Mouse (Mus musculus): ENCODE measurements around the gene Pdss2.

Pdss2 gene

DNA sequence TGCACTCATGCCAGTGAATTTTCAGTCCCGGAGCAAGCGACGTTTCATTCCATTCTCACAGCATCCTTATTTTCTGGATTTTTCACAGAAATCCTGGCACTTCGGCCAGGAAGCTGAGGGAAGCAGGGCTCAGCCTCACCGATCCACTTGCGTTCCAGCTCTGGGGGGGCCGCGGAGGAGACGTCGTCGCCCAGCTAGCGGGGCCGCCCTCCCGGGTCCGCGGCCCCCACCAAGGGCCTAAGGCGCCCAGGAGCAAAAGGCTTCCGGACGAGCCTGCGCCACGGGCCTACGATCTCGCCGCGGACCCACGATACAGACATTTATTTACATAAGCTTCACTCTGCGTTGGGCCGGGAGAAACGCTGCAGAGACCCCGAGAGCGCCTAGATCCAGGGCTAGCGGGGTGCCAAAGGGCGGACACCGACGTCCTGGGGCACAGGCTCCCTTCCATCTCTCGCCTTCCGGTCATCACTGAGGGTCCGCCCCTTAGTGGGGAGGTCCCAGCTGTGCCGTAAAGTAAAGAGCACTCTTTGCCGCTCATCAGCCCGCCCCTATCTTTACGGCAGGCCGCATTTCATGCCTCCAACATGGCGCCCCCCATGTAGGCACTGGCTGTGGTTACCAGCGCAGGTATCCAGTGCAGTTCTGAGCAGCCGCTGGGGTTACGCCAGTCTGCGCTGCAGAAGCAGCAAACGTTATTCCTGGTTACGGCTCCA is at the start of gene Pdss2:
TSS of gene Pdss2 (plus strand) at position 577 of the 716 bp plus-strand sequence.
- peak; percentile 92 for DNase-seq (ENCODE audit: low spot score)

DNA sequence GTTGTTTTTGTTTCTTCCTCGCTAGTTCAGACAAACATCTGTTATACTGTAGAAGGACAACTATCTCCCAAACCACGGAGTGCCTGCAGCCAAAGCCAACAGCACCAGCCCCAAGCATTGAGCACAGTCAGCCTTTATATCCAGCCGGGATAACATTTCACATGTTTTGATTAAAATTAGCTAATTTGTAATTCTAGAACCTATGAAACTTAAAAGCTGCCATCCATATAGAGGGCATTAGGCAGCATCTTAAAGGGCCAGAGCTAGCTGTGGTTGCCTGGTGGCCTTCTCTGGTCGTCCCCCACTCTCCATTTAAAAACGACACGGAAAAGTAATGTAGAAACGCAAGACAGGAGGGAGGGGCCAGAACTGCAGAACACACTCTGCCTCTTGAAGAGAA is 49.2 kb upstream of the Pdss2 start:
- no peak for DNase-seq (ENCODE audit: low spot score)

DNA sequence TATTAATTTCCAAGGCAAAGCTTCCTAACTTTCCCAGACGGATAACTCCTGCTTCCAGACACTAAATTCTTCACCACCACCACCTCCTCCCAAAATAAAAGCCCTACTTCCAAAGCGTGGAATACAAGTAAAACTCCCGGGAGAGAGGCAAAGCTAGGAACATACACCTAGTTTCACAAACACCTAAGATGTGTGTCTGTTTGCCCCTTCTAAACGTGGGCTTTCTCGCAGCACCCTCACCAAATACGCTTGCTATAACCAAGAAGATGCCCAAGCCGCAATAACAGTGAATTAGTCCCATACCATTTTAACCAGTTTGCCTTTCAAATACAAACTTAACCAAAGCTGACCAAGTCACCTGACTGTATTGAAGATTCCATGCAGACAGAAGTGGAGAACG is 48.7 kb upstream of the Pdss2 start:
- DNase-seq (ENCODE audit: low spot score): no peak

DNA sequence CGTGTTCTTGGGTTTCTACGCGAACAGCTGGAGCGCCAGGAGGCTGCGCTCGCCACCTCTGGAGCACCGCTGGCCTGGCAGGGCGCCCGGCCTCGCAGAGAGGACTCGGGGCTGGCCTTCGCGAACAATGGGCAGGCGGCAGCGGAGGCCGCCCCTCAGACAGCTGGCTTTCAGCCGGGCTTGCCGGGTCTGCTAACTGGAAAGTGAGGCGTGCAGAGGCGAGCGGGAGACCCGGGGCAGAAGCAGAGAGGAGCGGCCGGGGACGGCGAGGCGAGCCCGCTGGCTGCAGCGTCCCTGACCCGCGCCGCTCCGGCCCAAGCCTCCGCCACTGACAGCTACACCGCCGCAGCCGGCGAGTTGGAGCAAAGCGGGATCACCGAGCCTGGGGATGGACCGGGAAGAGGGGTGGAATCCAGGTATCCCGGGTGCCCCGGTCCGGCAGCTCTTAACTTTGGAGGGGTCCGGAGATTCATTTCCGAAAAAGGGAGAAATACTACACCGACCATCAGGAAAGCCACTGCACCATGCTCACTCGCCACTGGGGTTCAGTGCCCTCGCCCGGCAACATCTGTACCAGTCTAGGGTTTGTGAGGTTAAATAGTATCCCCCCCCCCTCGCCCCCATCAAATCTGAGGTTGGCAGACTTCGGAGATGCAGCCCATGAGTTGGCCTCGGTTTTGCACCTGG is 48.0 kb upstream of the Pdss2 start:
- DNase-seq (ENCODE audit: low spot score): peak; percentile 77

DNA sequence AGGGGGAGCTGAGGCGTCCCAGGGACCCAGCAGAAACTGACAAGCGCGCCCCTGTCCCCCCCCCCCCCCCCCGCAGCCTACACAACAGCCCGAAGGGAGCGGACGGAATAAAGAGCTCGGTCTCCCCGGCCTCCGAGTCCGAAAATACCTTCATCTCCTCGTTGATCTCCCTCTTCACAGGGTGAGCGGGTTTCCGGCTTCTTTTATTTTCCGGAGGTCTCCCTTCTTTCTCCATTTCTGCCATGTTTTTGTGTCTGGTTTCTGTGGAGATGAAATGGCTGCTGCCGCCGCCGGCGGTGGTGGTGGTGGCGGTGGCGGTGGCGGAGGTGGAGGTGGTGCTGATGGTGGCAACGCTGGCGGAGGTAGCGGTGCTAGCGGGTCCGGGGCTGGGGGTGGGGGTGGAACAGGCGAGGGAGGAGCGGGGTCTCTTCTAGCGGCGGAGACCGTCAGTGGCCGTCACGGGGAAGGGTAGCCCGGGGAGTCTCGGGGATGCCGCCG is 47.4 kb upstream of the Pdss2 start:
- DNase-seq (ENCODE audit: low spot score): no peak

DNA sequence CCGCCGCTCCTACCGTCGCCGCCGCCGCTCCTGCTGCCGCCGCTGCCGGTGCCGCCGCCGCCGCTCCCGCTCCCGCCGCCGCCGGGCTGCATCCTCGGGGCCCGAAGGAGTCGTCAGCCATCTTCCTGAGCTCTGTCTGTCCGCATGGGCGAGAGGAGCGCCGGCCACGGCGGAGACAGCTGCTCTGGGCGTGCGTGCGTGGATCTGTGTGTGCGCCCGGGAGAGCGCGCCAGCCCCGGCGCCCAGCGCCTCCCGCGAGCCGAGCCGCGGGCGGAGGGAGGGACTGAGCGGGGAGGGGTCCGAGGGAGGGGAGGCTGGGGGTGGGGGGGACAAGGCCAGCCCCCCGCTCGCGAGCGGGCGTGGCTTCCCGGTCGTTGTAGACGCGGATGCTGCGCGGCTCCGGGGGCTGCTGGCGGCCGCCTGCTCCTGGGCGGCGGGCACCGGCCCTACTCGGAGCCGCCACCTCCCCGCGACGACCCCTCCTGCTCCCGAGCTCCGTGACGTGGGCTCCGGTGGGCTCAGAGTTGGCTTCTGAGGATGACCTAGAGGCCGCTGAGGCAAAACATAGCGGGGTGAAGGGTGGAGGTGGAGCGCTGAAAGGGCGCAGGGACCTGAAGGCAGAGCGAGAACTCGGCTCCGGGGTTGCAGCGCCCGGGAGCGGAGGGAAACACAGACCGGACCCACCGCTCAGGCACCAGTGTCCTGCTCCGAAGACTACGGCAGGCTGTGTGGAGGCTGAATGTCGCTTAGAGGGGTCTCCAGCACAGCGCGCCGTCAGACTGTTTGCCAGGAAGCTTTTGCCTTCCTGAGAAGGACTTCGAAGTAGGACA is 46.7 kb upstream of the Pdss2 start, which contains the start of the genes Sobp and 9030612E09Rik:
TSS of gene Sobp (minus strand) at position 205 of the 830 bp plus-strand sequence.
TSS of gene 9030612E09Rik (plus strand) at position 379 of the 830 bp plus-strand sequence.
- DNase-seq (ENCODE audit: low spot score): peak; percentile 76

DNA sequence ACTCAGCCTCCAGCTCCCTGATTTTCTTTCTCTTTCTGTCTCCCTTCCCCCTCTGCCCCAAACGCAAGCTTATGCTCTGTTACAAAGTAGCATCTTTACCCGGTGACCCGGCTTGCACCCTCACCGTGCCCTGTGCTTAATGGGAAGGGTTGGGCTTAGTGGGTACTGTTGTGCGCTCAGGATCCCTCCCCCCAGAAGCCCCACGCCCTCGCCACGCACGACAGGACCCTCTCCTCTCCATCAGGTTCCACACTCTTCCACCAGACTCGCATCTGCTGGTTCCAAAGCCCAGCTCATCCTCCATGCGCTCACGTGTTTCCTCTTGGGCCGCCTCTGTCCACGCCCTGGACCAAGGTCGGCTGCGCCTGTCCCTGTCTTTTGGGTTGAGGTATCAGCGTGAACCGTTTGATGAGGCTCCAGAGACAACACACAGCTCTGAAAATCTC is 46.1 kb upstream of the Pdss2 start:
- peak; percentile 19 for DNase-seq (ENCODE audit: low spot score)

DNA sequence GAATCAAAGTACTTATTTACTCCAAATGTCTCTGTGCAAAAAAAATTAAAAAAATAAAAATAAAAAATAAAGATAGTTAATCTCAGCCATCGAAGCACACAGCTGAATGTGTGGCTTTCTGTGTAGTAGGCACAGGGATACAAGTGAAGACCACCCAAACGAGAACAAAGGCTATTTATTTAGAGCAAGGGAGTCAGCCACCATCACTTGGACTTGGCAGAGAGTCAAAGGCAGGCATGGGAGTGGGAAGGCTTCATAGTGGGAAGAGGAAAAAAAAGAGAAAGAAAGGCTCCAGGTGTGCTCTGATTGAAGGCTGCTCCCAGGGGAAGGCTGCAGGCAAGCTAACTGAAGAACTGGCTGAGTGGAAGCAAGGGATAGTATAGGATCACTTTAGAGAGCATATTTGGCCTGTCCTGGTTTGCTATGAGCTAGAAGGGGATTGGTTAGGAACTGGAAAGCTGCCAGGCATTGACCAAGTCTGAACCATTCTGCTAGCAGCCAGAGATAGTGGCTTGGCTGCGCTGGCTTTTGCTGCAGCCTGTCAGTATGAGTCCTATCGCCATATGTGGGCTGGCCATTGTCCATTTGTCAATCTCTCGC is 40.9 kb upstream of the Pdss2 start:
- DNase-seq (ENCODE audit: low spot score): no peak

DNA sequence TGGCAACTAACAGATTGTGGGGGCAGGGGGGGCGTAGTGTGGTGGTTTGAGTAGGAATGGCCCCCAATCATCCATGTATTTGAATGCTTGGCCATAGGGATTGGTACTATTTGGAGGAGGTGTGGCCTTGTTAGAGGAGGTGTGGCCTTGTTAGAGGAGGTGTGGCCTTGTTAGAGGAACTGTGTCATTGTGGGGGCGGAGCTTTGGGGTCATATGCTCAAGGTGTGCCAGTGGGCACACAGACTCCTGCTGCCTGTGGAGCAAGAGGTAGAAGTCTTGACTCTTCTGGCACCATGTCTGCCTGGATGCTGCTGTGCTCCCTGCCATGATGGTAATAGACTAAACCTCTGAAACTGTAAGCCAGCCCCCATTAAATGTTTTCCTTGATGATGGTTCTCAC is 21.1 kb upstream of the Pdss2 start:
- DNase-seq (ENCODE audit: low spot score): no peak

DNA sequence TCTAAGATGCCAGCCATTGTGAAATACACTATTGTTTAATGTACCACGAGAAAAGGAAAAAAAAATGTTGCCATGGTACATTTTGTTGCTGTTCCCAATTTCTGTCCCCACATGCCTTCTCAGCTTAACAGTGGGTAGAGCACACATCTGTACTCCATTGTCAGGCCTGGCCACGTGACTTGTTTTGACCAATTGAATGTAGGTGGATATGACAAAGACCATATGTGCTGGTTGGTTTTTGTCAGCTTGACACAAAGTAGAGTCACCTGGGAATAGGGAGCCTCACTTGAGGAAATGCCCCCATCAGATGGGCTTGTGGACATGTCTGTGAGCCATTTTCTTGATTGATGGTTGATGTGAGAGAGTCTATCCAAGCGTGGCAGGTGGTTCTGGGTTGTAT is 17.4 kb upstream of the Pdss2 start:
- DNase-seq (ENCODE audit: low spot score): no peak

DNA sequence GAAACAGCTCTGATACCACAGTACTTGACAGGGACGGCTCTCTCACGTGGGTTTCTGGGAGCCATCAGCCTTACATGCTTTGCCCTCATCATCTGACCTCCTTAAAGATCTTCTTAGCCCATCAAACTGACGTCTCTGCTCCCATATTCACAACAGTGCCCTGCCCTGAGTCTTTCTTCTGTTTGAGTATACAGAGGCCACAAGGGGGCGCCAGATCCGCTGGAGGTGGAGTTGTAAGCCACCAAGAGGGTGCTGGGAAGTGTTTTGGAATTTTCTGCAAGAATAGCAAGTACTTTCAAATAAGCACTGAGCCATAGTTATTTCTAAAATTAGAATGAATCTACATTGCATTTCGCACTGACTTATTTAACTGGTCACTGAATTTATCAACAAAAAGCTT is 9.4 kb upstream of the Pdss2 start:
- DNase-seq (ENCODE audit: low spot score): peak; percentile 15

DNA sequence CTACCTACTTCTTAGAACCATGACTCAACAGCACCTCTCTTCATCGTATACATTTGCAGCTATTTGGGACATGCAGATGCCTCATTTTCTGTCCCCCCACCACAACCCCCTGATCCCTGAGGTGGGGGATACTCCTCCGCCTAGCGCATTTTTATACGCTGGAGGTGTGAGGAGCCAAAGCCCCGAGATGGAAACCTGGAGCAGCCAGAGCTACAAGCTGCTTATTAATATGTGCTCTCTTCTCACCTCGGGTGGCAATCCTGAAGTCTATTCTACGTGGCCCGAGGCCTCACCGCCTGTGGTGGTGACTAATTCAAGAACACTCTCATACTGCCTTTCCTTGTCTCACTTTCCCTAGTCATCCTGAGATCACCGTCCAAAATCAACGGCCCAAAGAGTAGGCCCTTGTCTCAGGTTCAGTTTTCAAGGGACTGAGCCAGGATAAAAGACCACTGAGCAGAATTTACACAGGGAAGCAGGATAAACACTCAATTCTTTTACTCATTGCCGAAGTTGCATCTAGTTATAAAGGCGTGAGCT is 3.9 kb upstream of the Pdss2 start:
- DNase-seq (ENCODE audit: low spot score): no peak

DNA sequence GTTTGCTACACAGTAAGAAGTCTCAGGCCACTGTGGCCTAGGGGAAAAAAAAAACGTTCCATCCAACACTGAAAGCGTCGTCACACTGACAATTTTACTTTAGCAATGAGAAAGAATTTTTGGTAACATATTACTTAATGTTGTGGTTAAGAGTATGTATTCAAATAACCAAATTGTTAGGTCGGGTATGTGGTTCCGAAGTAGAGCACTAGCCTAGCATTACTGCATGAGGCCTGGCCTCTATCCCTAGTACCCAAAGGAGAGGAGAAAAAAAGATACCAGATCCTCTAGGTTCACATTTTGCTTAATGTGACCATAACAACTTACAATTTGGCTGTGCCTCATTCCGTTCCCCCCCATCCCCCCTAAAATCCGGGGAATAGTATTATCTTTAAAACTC is 807 bp upstream of the Pdss2 start:
- no peak for DNase-seq (ENCODE audit: low spot score)

DNA sequence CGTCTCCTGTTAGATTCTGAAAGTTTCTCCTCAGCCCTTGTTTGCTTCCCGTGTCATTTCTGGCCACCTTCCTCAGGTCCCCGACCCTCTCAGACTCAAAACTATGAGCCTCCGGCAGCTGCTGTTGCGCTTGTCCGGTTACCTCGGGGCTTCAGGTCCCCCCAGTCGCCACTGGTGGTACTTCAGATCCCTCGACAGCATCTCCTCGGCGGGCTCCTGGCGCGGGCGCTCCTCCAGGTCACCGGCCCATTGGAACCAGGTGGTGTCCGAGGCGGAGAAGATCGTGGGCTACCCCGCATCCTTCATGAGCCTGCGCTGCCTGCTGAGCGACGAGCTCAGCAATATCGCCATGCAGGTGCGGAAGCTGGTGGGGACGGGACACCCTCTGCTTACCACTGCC is 373 bp downstream of the Pdss2 start:
- no peak for DNase-seq (ENCODE audit: low spot score)

DNA sequence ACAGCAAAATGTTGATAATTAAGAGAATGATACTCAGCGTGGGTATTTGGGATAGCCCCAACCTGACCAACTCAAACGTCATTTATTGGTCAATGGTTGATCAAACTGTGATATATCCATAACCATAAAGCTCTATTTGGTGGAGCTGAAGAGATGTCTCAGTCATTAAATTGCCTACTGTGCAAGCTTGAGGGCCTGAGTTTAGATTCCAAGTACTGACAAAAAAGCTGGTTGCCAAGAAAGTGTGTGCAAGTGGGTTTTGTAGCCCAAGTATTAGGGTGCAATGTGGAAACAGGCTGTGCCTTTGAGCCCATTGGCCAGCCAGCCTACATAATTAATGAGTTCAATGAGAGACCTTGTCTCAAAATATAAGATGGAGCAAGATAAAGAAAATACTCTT is 2.1 kb downstream of the Pdss2 start:
- DNase-seq (ENCODE audit: low spot score): no peak

DNA sequence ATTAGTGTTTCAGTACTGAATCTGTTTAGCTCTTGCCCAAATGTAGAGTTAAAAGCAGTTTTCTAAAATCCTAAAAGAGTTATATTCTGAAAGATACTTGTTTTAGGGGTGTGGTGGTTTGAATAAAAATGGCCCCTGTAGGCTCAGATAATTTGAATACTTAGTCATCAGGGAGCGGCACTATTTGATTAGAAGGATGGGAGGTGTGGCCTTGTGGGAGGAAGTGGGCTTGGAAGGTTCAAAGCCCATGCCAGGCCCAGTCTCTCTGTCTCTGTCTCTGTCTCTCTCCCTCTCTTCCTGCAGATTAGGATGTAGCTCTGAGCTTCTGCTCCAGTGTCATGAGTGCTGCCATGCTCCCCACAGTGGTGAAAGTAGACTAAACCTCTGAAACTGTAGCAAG is 5.1 kb downstream of the Pdss2 start:
- DNase-seq (ENCODE audit: low spot score): no peak

DNA sequence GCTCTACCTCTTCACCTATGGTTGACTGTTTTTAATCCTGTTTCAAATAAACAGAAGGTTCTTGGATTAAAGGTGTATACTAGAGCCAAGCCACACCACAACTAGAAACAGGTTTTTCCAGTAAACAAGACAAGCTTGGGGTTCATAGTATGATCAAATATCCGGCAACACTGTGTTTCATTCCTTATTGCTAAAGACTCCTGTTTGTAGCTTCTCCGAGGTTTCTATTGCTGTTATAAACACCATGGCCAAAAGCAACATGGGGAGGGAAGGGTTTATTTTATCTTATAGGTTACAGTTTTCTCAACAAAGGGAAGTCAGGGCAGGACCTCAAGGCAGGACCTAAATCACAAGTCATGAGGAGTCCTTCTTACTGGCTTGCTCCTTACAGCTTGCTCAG is 8.0 kb downstream of the Pdss2 start:
- no peak for DNase-seq (ENCODE audit: low spot score)

DNA sequence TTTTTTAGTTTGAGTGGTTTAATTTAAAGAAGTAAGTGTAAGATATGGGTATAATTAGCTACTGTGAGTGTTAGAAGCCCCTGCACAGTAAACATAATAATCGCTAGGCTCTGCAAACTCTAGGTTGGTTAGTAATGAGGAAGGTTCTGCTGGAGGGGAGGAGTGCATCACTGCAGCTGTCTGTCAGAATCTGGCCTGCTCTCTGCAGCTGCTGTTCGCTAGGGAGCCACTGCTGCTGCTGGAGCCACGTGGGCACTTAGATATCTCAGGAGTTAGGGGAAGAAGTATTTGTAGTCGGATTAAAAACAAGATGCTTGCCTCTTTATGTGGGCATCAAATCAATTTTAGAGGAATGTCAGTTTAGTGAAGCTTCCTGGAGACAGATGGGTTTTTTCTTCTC is 13.2 kb downstream of the Pdss2 start:
- DNase-seq (ENCODE audit: low spot score): no peak

DNA sequence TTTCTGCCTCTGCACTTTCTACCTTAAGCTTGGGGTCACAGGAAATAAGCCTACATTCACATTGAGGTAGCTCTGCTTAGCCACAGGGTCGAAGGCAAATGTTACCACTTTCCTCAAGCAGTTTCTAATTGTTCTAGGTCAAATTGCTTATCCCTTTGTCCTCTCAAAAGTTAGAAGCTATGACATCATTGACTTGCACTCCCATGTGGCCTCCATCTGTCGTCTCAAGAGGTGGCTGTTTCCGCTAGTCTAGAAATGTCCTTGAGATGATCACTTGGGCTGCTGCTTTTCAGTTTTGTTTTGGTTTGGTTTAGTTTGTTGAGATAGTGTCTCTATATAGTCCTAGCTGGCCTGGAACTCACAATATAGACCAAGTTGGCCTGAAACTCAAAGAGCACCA is 13.7 kb downstream of the Pdss2 start:
- no peak for DNase-seq (ENCODE audit: low spot score)

DNA sequence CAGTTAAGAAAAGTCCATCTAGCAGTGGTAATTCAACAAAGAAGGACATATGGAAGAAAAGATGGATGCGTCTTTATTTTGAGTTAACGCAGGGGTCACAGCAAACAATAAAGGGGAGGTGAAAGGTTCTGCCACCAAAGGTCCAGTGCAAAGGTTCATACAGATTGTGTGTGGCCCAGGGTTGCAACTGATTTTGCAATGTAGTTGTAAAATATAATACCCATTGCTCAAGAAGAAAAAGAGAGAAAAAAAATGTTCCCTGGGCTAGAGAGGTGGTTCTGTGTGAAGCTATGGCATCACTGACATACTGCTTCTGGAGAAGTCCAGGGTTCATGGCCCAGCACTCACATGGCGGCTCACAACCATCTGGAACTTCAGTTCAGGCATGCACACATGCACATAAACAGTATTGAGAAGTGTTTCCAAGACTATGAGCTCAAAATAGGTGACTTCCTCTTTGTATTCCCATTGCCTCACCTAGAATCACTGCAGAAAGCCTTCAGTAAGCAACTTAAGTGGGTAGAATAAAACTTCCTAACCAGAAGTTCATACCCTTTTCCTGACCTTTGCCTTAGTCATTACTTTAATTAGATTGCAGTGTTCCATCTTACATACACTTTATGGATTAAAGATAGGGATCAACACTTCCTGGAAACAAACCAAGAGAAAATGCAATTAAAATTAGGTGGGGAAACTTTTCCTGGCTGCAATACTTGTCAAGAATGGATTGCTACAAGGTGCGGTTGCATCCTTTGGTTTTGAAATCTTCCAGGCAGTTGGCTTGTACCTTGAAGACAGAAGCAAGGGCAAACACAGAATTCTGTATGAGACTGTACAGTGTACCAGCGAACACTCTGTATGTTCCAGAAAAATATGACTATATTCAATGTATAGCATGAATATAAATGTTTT is 14.7 kb downstream of the Pdss2 start:
- no peak for DNase-seq (ENCODE audit: low spot score)

DNA sequence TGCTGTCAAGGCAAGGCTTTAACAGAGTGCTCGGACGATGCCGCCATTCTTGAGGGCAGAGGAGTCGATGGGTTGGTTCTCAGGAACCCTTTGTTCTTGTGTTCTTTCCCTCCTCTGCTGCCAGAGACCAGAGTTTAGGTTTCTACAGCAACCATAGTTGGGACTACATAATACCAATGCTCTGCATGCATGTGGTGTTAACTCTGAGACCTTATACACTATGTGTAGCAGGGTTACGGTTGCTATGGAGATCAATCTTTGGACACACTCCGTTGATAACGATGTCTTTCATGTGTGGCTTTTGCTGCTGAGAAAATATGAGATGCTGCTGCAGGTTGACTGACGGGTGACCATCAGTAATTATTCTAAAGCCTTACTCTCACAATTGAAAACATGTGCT is 20.9 kb downstream of the Pdss2 start:
- no peak for DNase-seq (ENCODE audit: low spot score)

All from ovary, postnatal 36 days (tissue).